Mouse (Mus musculus): ENCODE data around the gene Anxa8. TPM values are rescaled to one million over a fixed set of nuclear protein-coding genes. Genes with fewer than 3 reads are reported as not detected.

Gene Anxa8
- polyA plus RNA-seq, 1 experiment from 2014 or later, result 0.84 TPM

- H3K4me3 ChIP-seq, result no peak overlapping the region
- no peak overlapping the region for H3K9ac ChIP-seq (replicated peaks)
- H3K9me3 ChIP-seq, result no peaks in the 10 kb centered on the region
- H3K27me3 ChIP-seq, result no peaks in the 10 kb centered on the region
- H3K27ac ChIP-seq (replicated peaks), result no peak overlapping the region
- H3K4me1 ChIP-seq, result no peaks in the 10 kb centered on the region
- H3K4me2 ChIP-seq (replicated peaks), result no peak overlapping the region
- 85% methylated on average over 8 of the region's 8 CpGs for WGBS
- ATAC-seq (ENCODE audit: low FRiP score, low read depth), result no peak
- H3K36me3 ChIP-seq, result no peaks in the 10 kb centered on the region
Observed at GRCm38 (mm10) chr14:34089796-34090195, 4.0 kb downstream of the Anxa8 start.

- no peaks in the 10 kb centered on the region for H3K36me3 ChIP-seq
- no peak overlapping the region for H3K4me2 ChIP-seq (replicated peaks)
- H3K27ac ChIP-seq (replicated peaks), result no peak overlapping the region
- WGBS, result 90% methylated on average over 5 of the region's 5 CpGs
- ATAC-seq (ENCODE audit: low FRiP score, low read depth), result no peak
- H3K4me3 ChIP-seq, result no peak overlapping the region
- no peaks in the 10 kb centered on the region for H3K9me3 ChIP-seq
- H3K27me3 ChIP-seq, result no peaks in the 10 kb centered on the region
- no peaks in the 10 kb centered on the region for H3K4me1 ChIP-seq
- no peak overlapping the region for H3K9ac ChIP-seq (replicated peaks)
Observed at GRCm38 (mm10) chr14:34091475-34091874, 5.7 kb downstream of the Anxa8 start.

DNA sequence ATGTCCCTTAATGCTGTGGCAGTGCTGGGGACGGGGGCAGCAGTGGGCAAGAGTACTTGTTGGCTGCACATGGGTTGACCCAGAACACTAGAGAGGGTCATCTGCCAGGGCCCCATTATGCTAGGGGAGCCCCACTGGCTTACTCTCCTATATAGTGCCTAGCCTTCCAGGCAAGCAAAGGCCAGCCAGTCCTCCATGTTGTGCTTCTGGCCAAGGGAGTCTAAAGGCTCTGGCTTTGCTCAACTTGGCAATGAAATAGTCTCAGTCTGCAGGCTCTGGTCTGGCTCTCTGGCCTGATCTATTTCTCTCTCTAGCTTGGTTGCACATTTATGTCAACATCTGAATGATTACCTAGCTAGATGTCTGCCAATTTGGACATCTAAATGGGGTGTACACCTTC lies 7.1 kb downstream of the Anxa8 start:
- Histone ChIP-seq H3K27me3 (no peaks in the 10 kb centered on the region), H3K27ac (replicated peaks) (no peak overlapping the region), H3K4me1 (no peaks in the 10 kb centered on the region), H3K4me2 (replicated peaks) (no peak overlapping the region), H3K9me3 (no peaks in the 10 kb centered on the region), H3K4me3 (no peak overlapping the region), H3K36me3 (no peaks in the 10 kb centered on the region), H3K9ac (replicated peaks) (no peak overlapping the region)
- ATAC-seq (ENCODE audit: low FRiP score, low read depth), result no peak
- 83% methylated on average over 1 of the region's 1 CpGs for WGBS

DNA sequence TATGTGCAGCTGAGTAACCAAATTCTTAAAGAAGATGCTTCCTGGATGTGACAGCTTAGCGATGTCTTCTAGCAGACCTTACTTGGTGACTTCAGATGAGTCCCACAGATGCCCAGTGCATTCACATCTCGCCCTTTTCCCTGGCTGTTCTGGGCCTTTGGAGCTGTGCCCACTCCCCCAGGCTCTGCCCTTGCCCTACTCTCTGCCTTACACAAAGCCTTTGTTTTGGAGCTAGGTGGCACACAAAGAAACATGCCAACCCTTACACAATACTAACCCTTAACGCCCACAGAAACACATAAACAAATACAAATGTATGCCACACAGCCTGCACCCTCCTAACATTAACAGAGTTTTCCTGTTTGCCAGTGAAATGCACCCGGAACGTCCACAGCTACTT lies 10.4 kb downstream of the Anxa8 start:
- no peak overlapping the region for H3K4me3 ChIP-seq
- no peaks in the 10 kb centered on the region for H3K4me1 ChIP-seq
- ATAC-seq (ENCODE audit: low FRiP score, low read depth), result no peak
- no peak overlapping the region for H3K9ac ChIP-seq (replicated peaks)
- H3K27me3 ChIP-seq, result no peaks in the 10 kb centered on the region
- no peaks in the 10 kb centered on the region for H3K9me3 ChIP-seq
- 81% methylated on average over 5 of the region's 5 CpGs for WGBS
- H3K36me3 ChIP-seq, result no peaks in the 10 kb centered on the region
- H3K4me2 ChIP-seq (replicated peaks), result no peak overlapping the region
- H3K27ac ChIP-seq (replicated peaks), result no peak overlapping the region

- Histone ChIP-seq H3K27me3 (no peaks in the 10 kb centered on the region), H3K36me3 (no peaks in the 10 kb centered on the region), H3K9ac (replicated peaks) (no peak within 1 kb of the TSS), H3K4me1 (no peaks in the 10 kb centered on the region), H3K9me3 (no peaks in the 10 kb centered on the region), H3K4me2 (replicated peaks) (no peak within 1 kb of the TSS), H3K27ac (replicated peaks) (no peak within 1 kb of the TSS), H3K4me3 (no peak within 1 kb of the TSS)
- ATAC-seq (ENCODE audit: low FRiP score, low read depth), result no peak
- WGBS, result 90% methylated on average over 5 of the region's 5 CpGs
Observed at GRCm38 (mm10) chr14:34102601-34103000, 16.8 kb downstream of the Anxa8 start, which contains the start of gene A630023A22Rik. A630023A22Rik (minus strand) TSS chr14:34102754.

DNA sequence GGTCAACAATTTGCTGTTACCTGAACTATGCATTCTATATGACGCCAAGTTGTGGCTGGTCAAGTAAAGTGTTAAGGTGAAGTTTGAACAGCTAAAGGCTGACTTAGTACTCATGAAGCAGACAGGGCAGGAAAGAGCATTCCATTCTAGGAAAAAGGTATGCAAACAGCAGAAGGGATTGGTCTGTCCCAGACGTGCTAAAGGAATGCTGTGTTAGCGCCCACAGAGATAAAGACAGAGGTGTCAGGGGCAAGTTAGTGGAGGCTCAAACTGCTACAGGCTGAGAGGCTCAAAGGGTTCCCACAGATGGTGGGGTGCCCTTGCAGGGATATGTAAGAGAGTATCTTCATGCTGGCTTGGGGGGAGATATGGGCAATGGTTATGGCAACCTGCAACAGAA lies 18.1 kb downstream of the Anxa8 start:
- Histone ChIP-seq H3K27me3 (no peaks in the 10 kb centered on the region), H3K9me3 (no peaks in the 10 kb centered on the region), H3K4me1 (no peaks in the 10 kb centered on the region), H3K4me3 (no peak overlapping the region), H3K36me3 (no peaks in the 10 kb centered on the region), H3K27ac (replicated peaks) (no peak overlapping the region), H3K9ac (replicated peaks) (no peak overlapping the region), H3K4me2 (replicated peaks) (no peak overlapping the region)
- ATAC-seq (ENCODE audit: low FRiP score, low read depth), result no peak
- 74% methylated on average over 3 of the region's 3 CpGs for WGBS

DNA sequence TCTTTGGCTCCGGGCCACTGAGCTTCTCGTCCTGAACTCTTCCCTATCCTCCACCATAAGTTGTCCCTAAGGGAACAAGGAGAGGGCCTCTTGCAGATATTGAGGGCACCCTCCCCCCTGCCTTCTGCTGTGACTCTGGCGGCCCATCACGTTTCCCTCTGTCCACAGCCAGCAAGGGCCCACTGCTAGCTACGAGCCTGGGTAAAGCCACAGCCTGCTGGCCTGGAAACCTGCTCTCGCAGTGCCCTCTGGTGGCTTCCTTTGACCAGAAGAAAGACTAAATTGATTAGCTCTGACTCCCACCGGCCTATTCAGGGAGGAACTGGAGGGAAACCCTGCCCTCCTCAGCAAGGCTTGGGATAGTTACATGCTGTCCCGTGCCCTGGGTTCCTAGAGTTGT lies 19.1 kb downstream of the Anxa8 start:
- ATAC-seq (ENCODE audit: low FRiP score, low read depth), result no peak
- Histone ChIP-seq H3K4me2 (replicated peaks) (no peak overlapping the region), H3K27me3 (no peaks in the 10 kb centered on the region), H3K9ac (replicated peaks) (no peak overlapping the region), H3K4me1 (no peaks in the 10 kb centered on the region), H3K9me3 (no peaks in the 10 kb centered on the region), H3K4me3 (no peak overlapping the region), H3K36me3 (no peaks in the 10 kb centered on the region), H3K27ac (replicated peaks) (no peak overlapping the region)
- WGBS, result 33% methylated on average over 8 of the region's 8 CpGs

DNA sequence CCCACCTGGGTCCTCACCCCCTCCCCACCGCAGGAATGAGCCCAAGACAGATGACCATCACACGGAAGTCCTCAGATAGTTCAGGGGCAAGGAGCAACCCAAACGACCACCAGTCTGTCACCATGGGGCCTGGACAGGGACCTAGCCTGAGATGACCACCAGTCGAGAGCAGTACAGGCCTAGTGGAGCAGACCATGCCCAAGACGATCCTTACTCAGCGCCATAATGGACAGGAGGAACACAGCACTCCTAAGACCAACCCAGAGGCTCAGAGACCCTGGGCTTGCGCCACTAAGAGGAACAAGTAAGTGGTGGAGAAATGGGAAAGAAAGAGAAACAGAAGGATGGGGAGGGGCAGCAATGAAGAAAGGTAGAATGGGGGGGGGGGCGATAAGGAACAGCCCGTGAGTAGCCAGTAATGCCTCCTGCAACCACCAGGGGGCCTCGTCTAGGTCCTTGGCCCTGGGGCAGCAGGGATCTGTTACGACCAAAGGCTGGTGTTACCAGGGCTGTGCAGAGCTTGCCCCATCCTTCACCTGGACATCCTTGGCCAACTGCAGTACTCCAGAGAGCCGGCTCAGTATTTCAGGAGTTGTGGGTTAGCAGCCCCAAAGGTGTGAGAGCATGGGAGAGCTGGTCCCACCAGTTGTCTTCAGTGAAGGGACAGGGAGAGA lies 20.7 kb downstream of the Anxa8 start:
- ATAC-seq (ENCODE audit: low FRiP score, low read depth), result no peak
- 63% methylated on average over 12 of the region's 12 CpGs for WGBS

GRCm38 (mm10) chr14:34107594-34107993 lies 21.8 kb downstream of the Anxa8 start:
- H3K4me3 ChIP-seq, result no peak overlapping the region

More for the DNA sequence above, 20.7 kb downstream of the Anxa8 start:
- Histone ChIP-seq H3K4me1 (no peaks in the 10 kb centered on the region), H3K36me3 (no peaks in the 10 kb centered on the region), H3K27ac (replicated peaks) (no peak overlapping the region), H3K27me3 (no peaks in the 10 kb centered on the region), H3K9me3 (no peaks in the 10 kb centered on the region), H3K9ac (replicated peaks) (no peak overlapping the region), H3K4me2 (replicated peaks) (no peak overlapping the region), H3K4me3 (no peak overlapping the region)

GRCm38 (mm10) chr14:34114311-34114710 lies 28.5 kb downstream of the Anxa8 start:
- Histone ChIP-seq H3K4me2 (replicated peaks) (no peak overlapping the region), H3K27ac (replicated peaks) (no peak overlapping the region), H3K4me1 (no peaks in the 10 kb centered on the region), H3K4me3 (no peak overlapping the region), H3K27me3 (no peaks in the 10 kb centered on the region), H3K36me3 (no peaks in the 10 kb centered on the region), H3K9me3 (no peaks in the 10 kb centered on the region), H3K9ac (replicated peaks) (no peak overlapping the region)
- 94% methylated on average over 4 of the region's 4 CpGs for WGBS
- no peak for ATAC-seq (ENCODE audit: low FRiP score, low read depth)

More at GRCm38 (mm10) chr14:34107594-34107993, 21.8 kb downstream of the Anxa8 start:
- Histone ChIP-seq H3K9ac (replicated peaks) (no peak overlapping the region), H3K9me3 (no peaks in the 10 kb centered on the region), H3K4me1 (no peaks in the 10 kb centered on the region), H3K4me2 (replicated peaks) (no peak overlapping the region), H3K36me3 (no peaks in the 10 kb centered on the region), H3K27ac (replicated peaks) (no peak overlapping the region), H3K27me3 (no peaks in the 10 kb centered on the region)
- 83% methylated on average over 4 of the region's 4 CpGs for WGBS
- ATAC-seq (ENCODE audit: low FRiP score, low read depth), result no peak

- WGBS, result 88% methylated on average over 7 of the region's 7 CpGs
- H3K27me3 ChIP-seq, result no peaks in the 10 kb centered on the region
- H3K4me3 ChIP-seq, result no peak overlapping the region
- H3K27ac ChIP-seq (replicated peaks), result no peak overlapping the region
- no peaks in the 10 kb centered on the region for H3K36me3 ChIP-seq
- no peak overlapping the region for H3K4me2 ChIP-seq (replicated peaks)
- H3K9me3 ChIP-seq, result no peaks in the 10 kb centered on the region
- no peaks in the 10 kb centered on the region for H3K4me1 ChIP-seq
- no peak for ATAC-seq (ENCODE audit: low FRiP score, low read depth)
- no peak overlapping the region for H3K9ac ChIP-seq (replicated peaks)
Observed at GRCm38 (mm10) chr14:34119046-34119723, 33.4 kb downstream of the Anxa8 start.

GRCm38 (mm10) chr14:34120016-34120910 lies 34.5 kb downstream of the Anxa8 start:
- no peak for ATAC-seq (ENCODE audit: low FRiP score, low read depth)
- 89% methylated on average over 12 of the region's 12 CpGs for WGBS
- no peaks in the 10 kb centered on the region for H3K27me3 ChIP-seq

More at GRCm38 (mm10) chr14:34120016-34120910, 34.5 kb downstream of the Anxa8 start:
- Histone ChIP-seq H3K9me3 (no peaks in the 10 kb centered on the region), H3K36me3 (no peaks in the 10 kb centered on the region), H3K9ac (replicated peaks) (no peak overlapping the region), H3K4me3 (no peak overlapping the region), H3K4me2 (replicated peaks) (no peak overlapping the region), H3K4me1 (no peaks in the 10 kb centered on the region), H3K27ac (replicated peaks) (no peak overlapping the region)

Data from midbrain, embryonic 12.5 days (tissue).